Mouse (Mus musculus) midbrain, embryonic 16.5 days (tissue): Measurements from ENCODE around the gene Ccdc92. TPM values are rescaled to one million over a fixed set of nuclear protein-coding genes. Genes with fewer than 3 reads are reported as not detected.
A peak's percentile ranks its signal among the peaks of the same experiment; 100 is the strongest.

Source experiments
- ATAC-seq: fragments of 200-750 bp; cut with Nextera tagmentation; 2 replicates; pipeline ENCODE4 v1.8.0; 2017; ENCODE audit warnings: moderate TSS enrichment
- H3K27ac ChIP-seq: fragments of 300-500 bp; sonication (generic); 2 replicates; pipeline ENCODE4 v1.5.1; 2014; ENCODE audit warnings: mild to moderate bottlenecking, low read length, mixed read lengths
- H3K27me3 ChIP-seq: fragments of 300-500 bp; sonication (generic); 2 replicates; pipeline ENCODE4 v1.6.1; 2014; ENCODE audit warnings: low read depth, low read length, mixed read lengths; ENCODE audit not compliant: control insufficient read depth, insufficient read depth
- H3K36me3 ChIP-seq: fragments of 300-500 bp; sonication (generic); 2 replicates; pipeline ENCODE4 v1.6.1; 2014; ENCODE audit warnings: mild to moderate bottlenecking, low read length, moderate library complexity, mixed read lengths; ENCODE audit not compliant: control insufficient read depth, insufficient read depth
- H3K4me1 ChIP-seq: fragments of 300-500 bp; sonication (generic); 2 replicates; pipeline ENCODE4 v1.6.1; 2014; ENCODE audit warnings: mild to moderate bottlenecking, low read length, mixed read lengths; ENCODE audit not compliant: control insufficient read depth, insufficient read depth
- H3K4me2 ChIP-seq: fragments of 300-500 bp; sonication (generic); 2 replicates; pipeline ENCODE4 v1.6.1; 2014; ENCODE audit warnings: mild to moderate bottlenecking, low read length, mixed read lengths
- H3K4me3 ChIP-seq: fragments of 300-500 bp; sonication (generic); 2 replicates; pipeline ENCODE4 v1.5.1; 2014; ENCODE audit warnings: low read depth, mild to moderate bottlenecking, low read length, moderate library complexity, mixed read lengths
- H3K9ac ChIP-seq: fragments of 300-500 bp; sonication (generic); 2 replicates; pipeline ENCODE4 v1.6.1; 2014; ENCODE audit warnings: low read depth, low read length, mixed read lengths
- H3K9me3 ChIP-seq: fragments of 300-500 bp; sonication (generic); replicated peaks from 2 replicates; pipeline ENCODE4 v1.6.1; 2014; ENCODE audit warnings: mild to moderate bottlenecking, low read length, mixed read lengths; ENCODE audit not compliant: control insufficient read depth, poor library complexity, severe bottlenecking
- WGBS: fragments of 180-500 bp; shearing (Covaris S2); extraction: QIAGEN DNeasy Blood & Tissue Kit; methylation state at CpG from one replicate; pipeline ENCODE4 v1.1.7; 2014; 5-methylcytosine and 5-hydroxymethylcytosine counted together
- polyA plus RNA-seq: library from polyadenylated mRNA; unstranded; fragments of >200 nt; fragmentation: Nextera tagmentation; extraction: Ambion mirVana; gene quantifications from 2 replicates; pipeline ENCODE4 v1.2.1, GENCODE M21; 2015

The Ccdc92 gene
- polyA plus RNA-seq, 1 experiment from 2014 or later, result 43.0 TPM

GRCm38 (mm10) chr5:124868981-124869380, 6.8 kb upstream of the Ccdc92 start:
- ATAC-seq, result no peak
- 26% methylated on average over 4 of the region's 4 CpGs for WGBS
- Histone ChIP-seq H3K4me1 (peaks cover 39% of the 10 kb centered on the region), H3K27me3 (no peaks in the 10 kb centered on the region), H3K9me3 (no peaks in the 10 kb centered on the region), H3K4me3 (no peak overlapping the region), H3K36me3 (0 out of 2 replicates have a peak, but pooled peaks cover 2% of the 10 kb centered on the region), H3K27ac (no peak overlapping the region), H3K4me2 (no peak overlapping the region), H3K9ac (no peak overlapping the region)

DNA sequence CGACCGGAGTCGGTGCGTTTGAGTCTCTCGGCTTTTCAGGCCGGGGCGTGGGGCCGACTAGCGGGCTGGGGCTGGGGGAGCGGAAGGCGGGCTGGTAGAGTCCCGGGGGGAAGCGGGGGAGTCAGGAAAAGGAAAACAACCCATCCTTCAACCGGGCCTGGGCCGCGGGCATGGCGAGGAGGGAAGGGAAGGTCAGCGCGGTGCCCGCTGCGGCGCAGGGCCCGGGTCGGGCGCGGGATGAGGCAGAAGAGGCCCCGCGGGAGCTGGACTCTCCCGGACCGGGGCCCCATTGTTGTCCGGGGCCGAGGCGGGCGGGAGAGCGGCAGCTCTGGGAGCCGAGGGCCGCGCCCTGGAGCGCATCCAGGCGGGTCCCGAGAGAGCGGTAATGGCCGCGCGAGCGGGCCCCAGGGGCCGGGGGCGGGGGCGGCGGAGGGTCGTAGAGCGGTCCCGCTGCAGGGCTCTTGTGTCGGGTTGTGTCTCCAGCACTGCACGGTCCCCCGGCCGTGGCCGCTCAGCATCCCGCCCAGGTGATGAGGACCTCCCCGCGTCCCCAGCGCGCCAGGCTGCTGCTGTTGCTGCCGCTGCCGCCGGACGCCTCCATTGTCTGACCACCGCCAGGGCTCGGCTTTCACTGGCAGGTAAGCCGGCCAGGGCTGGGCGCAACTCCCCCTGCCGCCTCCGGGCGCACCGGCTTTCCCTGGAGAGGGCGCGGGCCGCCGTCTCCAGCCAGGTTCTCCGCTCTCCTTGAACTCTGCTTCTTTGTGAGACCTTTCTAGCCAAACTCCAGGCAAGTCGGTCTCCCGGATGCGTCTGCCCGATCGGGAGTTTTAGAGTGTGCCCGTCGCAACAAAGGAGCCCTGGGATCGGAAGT, 882 bp upstream of the Ccdc92 start:
- Histone ChIP-seq H3K9me3 (no peaks in the 10 kb centered on the region), H3K4me1 (peaks cover 39% of the 10 kb centered on the region), H3K9ac (peak overlapping the region; percentile 70), H3K36me3 (no peaks in the 10 kb centered on the region), H3K4me3 (peak overlapping the region; percentile 65), H3K27me3 (no peaks in the 10 kb centered on the region), H3K27ac (peak overlapping the region; percentile 91), H3K4me2 (peak overlapping the region; percentile 88)
- peak; percentile 52 for ATAC-seq
- under 1% methylated on average over 72 of the region's 88 CpGs for WGBS

DNA sequence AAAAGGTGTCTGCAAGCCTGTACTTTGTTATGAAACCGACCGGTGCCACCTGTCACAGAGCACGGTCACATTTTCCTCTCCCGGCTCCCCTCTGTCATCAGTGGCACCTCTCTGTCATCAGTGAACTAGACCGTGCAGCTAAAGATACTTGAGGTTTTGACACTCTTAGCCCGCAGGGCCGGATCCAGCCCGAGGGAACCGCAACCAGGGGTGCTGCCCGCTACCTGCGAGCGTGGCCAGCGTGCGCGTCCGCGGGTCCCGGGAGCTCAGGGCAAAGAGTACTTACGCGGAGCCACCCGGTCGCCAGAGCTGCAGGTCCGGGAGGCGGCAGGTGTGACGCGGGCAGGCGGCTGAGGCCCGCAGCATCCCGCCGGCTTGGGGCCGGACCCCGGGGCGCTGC, 761 bp downstream of the Ccdc92 start:
- peaks cover 30% of the 10 kb centered on the region for H3K4me1 ChIP-seq
- 0 out of 2 replicates have a peak, but pooled peaks have one; percentile 2 for ATAC-seq

DNA sequence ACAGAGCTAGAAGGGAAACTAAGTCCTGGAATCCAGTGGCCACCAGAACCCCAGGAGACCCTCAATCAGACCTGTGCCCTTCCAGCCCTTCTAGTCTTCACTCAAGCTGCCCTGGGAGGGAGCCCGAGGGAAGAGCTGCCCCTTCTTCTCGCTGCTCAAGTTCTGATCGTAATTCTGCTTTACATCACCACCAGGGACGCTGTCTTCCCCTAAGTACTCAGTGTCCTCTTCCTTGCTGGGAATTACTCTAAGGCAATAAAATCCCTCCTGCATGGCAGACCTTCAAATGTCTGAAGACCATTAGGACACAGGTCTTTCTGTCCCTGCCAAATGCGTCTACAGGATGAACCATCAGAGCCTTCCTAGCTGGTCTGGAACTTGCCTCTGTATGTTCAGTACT, 2.2 kb downstream of the Ccdc92 start:
- Histone ChIP-seq H3K9me3 (no peaks in the 10 kb centered on the region), H3K4me2 (peak overlapping the region; percentile 84), H3K9ac (no peak overlapping the region), H3K27me3 (no peaks in the 10 kb centered on the region), H3K36me3 (no peaks in the 10 kb centered on the region), H3K4me1 (peaks cover 26% of the 10 kb centered on the region), H3K27ac (no peak overlapping the region), H3K4me3 (no peak overlapping the region)
- 17% methylated on average over 5 of the region's 5 CpGs for WGBS
- no peak for ATAC-seq

More for the DNA sequence above, 761 bp downstream of the Ccdc92 start:
- Histone ChIP-seq H3K4me2 (peak overlapping the region; percentile 84), H3K4me3 (peak overlapping the region; percentile 65), H3K36me3 (no peaks in the 10 kb centered on the region), H3K27ac (peak overlapping the region; percentile 97), H3K9me3 (no peaks in the 10 kb centered on the region), H3K9ac (peak overlapping the region; percentile 90), H3K27me3 (no peaks in the 10 kb centered on the region)
- WGBS, result under 1% methylated on average over 33 of the region's 33 CpGs

DNA sequence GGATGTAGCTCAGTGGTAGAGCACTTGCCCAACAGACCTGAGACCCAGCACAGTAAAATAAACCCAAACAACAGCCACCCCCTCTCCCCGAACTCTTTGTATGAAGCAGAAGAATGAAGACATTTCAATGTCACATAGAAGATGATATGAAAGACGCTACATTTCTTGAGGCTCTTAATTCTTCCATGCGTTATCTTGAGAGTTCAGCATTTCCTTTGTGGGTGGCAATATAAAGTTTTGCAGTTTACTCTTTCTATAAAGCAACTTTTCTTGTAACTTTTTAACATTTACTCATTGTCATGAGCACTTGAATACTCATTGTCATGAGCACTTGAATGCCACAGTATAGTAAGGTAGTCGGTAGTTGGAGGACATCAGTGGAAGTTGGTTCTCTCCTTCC, 8.0 kb downstream of the Ccdc92 start:
- H3K4me1 ChIP-seq, result no peaks in the 10 kb centered on the region
- no peaks in the 10 kb centered on the region for H3K9me3 ChIP-seq
- ATAC-seq, result no peak
- H3K36me3 ChIP-seq, result no peaks in the 10 kb centered on the region
- H3K9ac ChIP-seq, result no peak overlapping the region
- H3K4me2 ChIP-seq, result no peak overlapping the region
- no peaks in the 10 kb centered on the region for H3K27me3 ChIP-seq
- 93% methylated on average over 4 of the region's 4 CpGs for WGBS
- H3K27ac ChIP-seq, result no peak overlapping the region
- H3K4me3 ChIP-seq, result no peak overlapping the region

DNA sequence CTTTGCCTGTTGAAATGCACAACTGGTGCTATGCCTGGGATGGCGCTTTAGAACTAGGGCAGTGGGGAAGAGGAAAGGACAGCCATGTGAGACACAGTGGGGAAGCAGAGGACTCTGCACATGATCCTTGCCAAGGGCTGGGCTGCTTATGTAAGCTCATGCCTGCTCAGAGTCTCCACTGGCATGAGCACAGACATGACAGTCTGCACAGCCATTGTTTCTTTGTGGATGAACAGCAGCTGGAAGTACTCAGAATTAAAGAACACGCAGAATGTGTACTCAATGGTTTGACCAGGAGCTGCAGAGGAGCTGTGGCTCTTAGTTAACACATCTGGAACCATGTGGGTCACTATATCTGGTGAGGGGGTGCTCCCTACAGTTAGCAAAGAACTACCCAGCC, 9.1 kb downstream of the Ccdc92 start:
- Histone ChIP-seq H3K4me2 (no peak overlapping the region), H3K27me3 (no peaks in the 10 kb centered on the region), H3K36me3 (no peaks in the 10 kb centered on the region), H3K9me3 (no peaks in the 10 kb centered on the region), H3K4me1 (no peaks in the 10 kb centered on the region), H3K27ac (no peak overlapping the region), H3K4me3 (no peak overlapping the region), H3K9ac (no peak overlapping the region)
- WGBS, result 81% methylated on average over 2 of the region's 2 CpGs
- no peak for ATAC-seq

DNA sequence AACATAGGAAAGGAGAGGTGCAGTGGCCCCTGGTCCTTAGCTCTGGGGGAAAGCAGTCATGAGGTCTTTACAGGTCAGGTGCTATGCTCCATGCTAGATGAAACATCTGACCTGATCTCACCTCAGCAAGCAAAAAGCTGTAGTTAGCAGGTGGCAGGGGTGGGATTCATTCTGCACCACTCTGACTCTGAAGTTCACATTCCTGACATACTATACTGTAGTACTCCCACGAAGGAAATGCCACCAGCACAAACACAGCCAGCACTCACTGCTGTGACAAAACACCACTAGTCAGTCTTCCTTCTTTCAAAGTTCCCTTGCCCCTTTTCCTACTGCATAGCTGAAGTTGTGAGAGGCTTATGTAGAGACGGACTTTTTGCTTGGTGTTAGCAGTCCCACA, 9.9 kb downstream of the Ccdc92 start:
- Histone ChIP-seq H3K27ac (no peak overlapping the region), H3K4me3 (no peak overlapping the region), H3K27me3 (no peaks in the 10 kb centered on the region), H3K4me2 (no peak overlapping the region), H3K4me1 (no peaks in the 10 kb centered on the region), H3K36me3 (no peaks in the 10 kb centered on the region), H3K9me3 (no peaks in the 10 kb centered on the region), H3K9ac (no peak overlapping the region)
- 51% methylated on average over 2 of the region's 2 CpGs for WGBS
- no peak for ATAC-seq

GRCm38 (mm10) chr5:124851572-124851971, 10.7 kb downstream of the Ccdc92 start:
- no peaks in the 10 kb centered on the region for H3K27me3 ChIP-seq
- whole genome bisulfite sequencing, result 48% methylated on average over 4 of the region's 4 CpGs
- ATAC-seq, result no peak
- no peak overlapping the region for H3K4me3 ChIP-seq
- no peak overlapping the region for H3K27ac ChIP-seq
- no peaks in the 10 kb centered on the region for H3K36me3 ChIP-seq
- no peaks in the 10 kb centered on the region for H3K4me1 ChIP-seq
- H3K9me3 ChIP-seq, result no peaks in the 10 kb centered on the region
- H3K9ac ChIP-seq, result no peak overlapping the region
- H3K4me2 ChIP-seq, result no peak overlapping the region

DNA sequence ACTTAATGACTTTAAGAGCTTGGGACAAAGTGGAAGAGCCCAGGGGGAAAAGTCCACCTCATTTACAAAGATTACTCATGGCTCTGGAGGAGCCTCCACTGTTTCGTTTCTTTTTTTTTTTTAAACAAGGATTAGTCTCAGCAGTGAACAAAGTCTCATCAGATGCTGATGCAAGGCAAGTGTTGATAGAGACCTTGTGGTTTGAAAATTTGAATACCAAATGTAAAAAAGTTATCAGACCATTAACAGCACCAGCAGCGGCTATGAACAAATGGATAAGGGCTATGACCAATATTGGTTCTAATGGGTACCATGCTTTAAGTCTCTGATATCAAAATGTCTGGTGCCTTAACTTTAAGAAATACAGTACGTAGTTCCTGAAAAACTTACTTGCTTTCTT, 13.2 kb downstream of the Ccdc92 start:
- ATAC-seq, result no peak
- H3K9me3 ChIP-seq, result no peaks in the 10 kb centered on the region
- WGBS, result 72% methylated on average over 3 of the region's 3 CpGs
- H3K4me1 ChIP-seq, result peaks cover 8% of the 10 kb centered on the region; the same call in 1 of the 2 replicates
- H3K27me3 ChIP-seq, result no peaks in the 10 kb centered on the region
- H3K9ac ChIP-seq, result no peak overlapping the region
- no peak overlapping the region for H3K27ac ChIP-seq
- no peak overlapping the region for H3K4me2 ChIP-seq
- H3K4me3 ChIP-seq, result no peak overlapping the region
- H3K36me3 ChIP-seq, result no peaks in the 10 kb centered on the region
